Mouse (Mus musculus): ENCODE data around the gene Rhbdf1. TPM values are rescaled to one million over a fixed set of nuclear protein-coding genes. Genes with fewer than 3 reads are reported as not detected.

Rhbdf1 gene
- polyA plus RNA-seq (2014; fragmentation: Nextera tagmentation; extraction: Ambion mirVana), result 46.1 and 46.5 TPM in 2 replicates

GRCm38 (mm10) chr11:32221951-32222409, at the start of gene Rhbdf1:
TSS of gene Rhbdf1 (minus strand) at chr11:32222300.
- peak within 1 kb of the TSS; percentile 96 for H3K27ac ChIP-seq (ENCODE audit: low read length)
- no peaks in the 10 kb centered on the region for H3K36me3 ChIP-seq (ENCODE audit: control insufficient read depth, insufficient read depth, low read length)
- H3K4me3 ChIP-seq (ENCODE audit: low read depth, low read length), result peak within 1 kb of the TSS; percentile 82
- H3K9ac ChIP-seq (replicated peaks; ENCODE audit: low read depth, low read length), result peak within 1 kb of the TSS; percentile 86
- H3K4me2 ChIP-seq (replicated peaks; ENCODE audit: low read depth, low read length), result peak within 1 kb of the TSS; percentile 68
- under 1% methylated on average over 66 of the region's 72 CpGs for WGBS
- H3K27me3 ChIP-seq (ENCODE audit: control insufficient read depth, insufficient read depth, low read length), result no peaks in the 10 kb centered on the region
- peak; percentile 59 for ATAC-seq (ENCODE audit: insufficient number of reproducible peaks, insufficient read depth, low FRiP score, low read depth)
- peaks cover 61% of the 10 kb centered on the region for H3K4me1 ChIP-seq (ENCODE audit: control insufficient read depth, insufficient read depth, low read length)
- H3K9me3 ChIP-seq (ENCODE audit: control insufficient read depth, low read depth, low read length), result no peaks in the 10 kb centered on the region

DNA sequence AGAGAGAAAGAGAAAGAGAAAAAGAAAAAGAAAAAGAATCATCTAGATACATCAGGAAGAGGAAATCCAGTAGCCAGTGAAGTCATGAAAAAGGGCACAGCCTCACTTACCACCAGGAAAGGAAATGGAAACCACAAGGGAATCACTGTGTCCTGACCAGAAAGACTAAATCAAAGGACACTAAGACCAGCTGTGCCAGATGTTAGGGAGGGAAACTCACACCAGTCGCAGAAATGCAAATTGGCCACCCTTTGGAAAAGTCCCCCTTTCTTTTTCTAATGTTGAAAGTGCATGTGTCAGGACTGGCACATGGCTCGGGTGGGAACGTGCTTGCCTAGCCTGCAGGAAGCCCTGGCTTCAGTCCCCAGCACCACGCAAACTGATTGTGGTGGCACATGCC, 49.1 kb upstream of the Rhbdf1 start:
- 39% methylated on average over 4 of the region's 4 CpGs for WGBS
- H3K27ac ChIP-seq (ENCODE audit: low read length), result no peak overlapping the region
- no peaks in the 10 kb centered on the region for H3K9me3 ChIP-seq (ENCODE audit: control insufficient read depth, low read depth, low read length)
- H3K4me3 ChIP-seq (ENCODE audit: low read depth, low read length), result no peak overlapping the region
- no peak overlapping the region for H3K4me2 ChIP-seq (replicated peaks; ENCODE audit: low read depth, low read length)
- no peak for ATAC-seq (ENCODE audit: insufficient number of reproducible peaks, insufficient read depth, low FRiP score, low read depth)
- peaks cover 5% of the 10 kb centered on the region; the same call in 1 of the 2 replicates for H3K4me1 ChIP-seq (ENCODE audit: control insufficient read depth, insufficient read depth, low read length)
- H3K36me3 ChIP-seq (ENCODE audit: control insufficient read depth, insufficient read depth, low read length), result no peaks in the 10 kb centered on the region
- no peak overlapping the region for H3K9ac ChIP-seq (replicated peaks; ENCODE audit: low read depth, low read length)
- 0 out of 2 replicates have a peak, but pooled peaks cover 3% of the 10 kb centered on the region for H3K27me3 ChIP-seq (ENCODE audit: control insufficient read depth, insufficient read depth, low read length)

GRCm38 (mm10) chr11:32268952-32269351, 46.9 kb upstream of the Rhbdf1 start:
- WGBS, result 77% methylated on average over 5 of the region's 5 CpGs
- Histone ChIP-seq H3K4me2 (replicated peaks; ENCODE audit: low read depth, low read length) (no peak overlapping the region), H3K9me3 (ENCODE audit: control insufficient read depth, low read depth, low read length) (no peaks in the 10 kb centered on the region), H3K27ac (ENCODE audit: low read length) (no peak overlapping the region), H3K36me3 (ENCODE audit: control insufficient read depth, insufficient read depth, low read length) (no peaks in the 10 kb centered on the region), H3K4me1 (ENCODE audit: control insufficient read depth, insufficient read depth, low read length) (peaks cover 5% of the 10 kb centered on the region; the same call in 1 of the 2 replicates), H3K27me3 (ENCODE audit: control insufficient read depth, insufficient read depth, low read length) (no peaks in the 10 kb centered on the region), H3K4me3 (ENCODE audit: low read depth, low read length) (no peak overlapping the region), H3K9ac (replicated peaks; ENCODE audit: low read depth, low read length) (no peak overlapping the region)
- ATAC-seq (ENCODE audit: insufficient number of reproducible peaks, insufficient read depth, low FRiP score, low read depth), result peak; percentile 59; the same call in 1 of the 2 replicates

DNA sequence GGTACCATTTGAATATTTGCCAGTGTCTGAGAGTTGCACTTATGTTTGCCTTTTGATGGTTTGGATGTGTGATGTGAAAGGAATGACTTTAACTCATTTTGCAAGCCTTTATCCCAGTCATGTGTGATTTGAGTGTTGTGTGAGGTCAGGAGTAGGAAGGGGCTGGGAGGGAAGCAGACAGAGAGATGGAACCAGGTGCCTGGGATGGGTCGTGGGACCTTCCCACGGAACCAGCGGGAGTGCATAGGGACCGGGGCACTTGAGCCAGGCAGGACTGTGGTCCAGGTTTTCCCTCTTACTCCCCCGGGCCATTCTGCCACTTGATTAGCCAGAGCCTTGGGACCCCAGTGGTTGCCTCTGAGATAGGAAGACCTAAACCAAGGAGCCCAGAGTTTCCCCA, 45.9 kb upstream of the Rhbdf1 start:
- 23% methylated on average over 5 of the region's 5 CpGs for WGBS
- no peaks in the 10 kb centered on the region for H3K27me3 ChIP-seq (ENCODE audit: control insufficient read depth, insufficient read depth, low read length)
- no peaks in the 10 kb centered on the region for H3K9me3 ChIP-seq (ENCODE audit: control insufficient read depth, low read depth, low read length)
- peaks cover 5% of the 10 kb centered on the region; the same call in 1 of the 2 replicates for H3K4me1 ChIP-seq (ENCODE audit: control insufficient read depth, insufficient read depth, low read length)
- peak overlapping the region; percentile 92 for H3K4me3 ChIP-seq (ENCODE audit: low read depth, low read length)
- no peak for ATAC-seq (ENCODE audit: insufficient number of reproducible peaks, insufficient read depth, low FRiP score, low read depth)
- H3K27ac ChIP-seq (ENCODE audit: low read length), result peak overlapping the region; percentile 49; the same call in 1 of the 2 replicates
- H3K4me2 ChIP-seq (replicated peaks; ENCODE audit: low read depth, low read length), result peak overlapping the region; percentile 59
- H3K36me3 ChIP-seq (ENCODE audit: control insufficient read depth, insufficient read depth, low read length), result no peaks in the 10 kb centered on the region
- peak overlapping the region; percentile 96 for H3K9ac ChIP-seq (replicated peaks; ENCODE audit: low read depth, low read length)

GRCm38 (mm10) chr11:32267188-32267884, 45.2 kb upstream of the Rhbdf1 start, which contains the start of gene Nprl3:
TSS of gene Nprl3 (minus strand) at chr11:32267707.
- no peaks in the 10 kb centered on the region; the same call in 1 of the 2 replicates for H3K36me3 ChIP-seq (ENCODE audit: control insufficient read depth, insufficient read depth, low read length)
- peak within 1 kb of the TSS; percentile 95 for H3K27ac ChIP-seq (ENCODE audit: low read length)
- under 1% methylated on average over 54 of the region's 54 CpGs for WGBS
- H3K9ac ChIP-seq (replicated peaks; ENCODE audit: low read depth, low read length), result peak within 1 kb of the TSS; percentile 96
- peak within 1 kb of the TSS; percentile 59 for H3K4me2 ChIP-seq (replicated peaks; ENCODE audit: low read depth, low read length)
- ATAC-seq (ENCODE audit: insufficient number of reproducible peaks, insufficient read depth, low FRiP score, low read depth), result peak; percentile 99
- H3K4me1 ChIP-seq (ENCODE audit: control insufficient read depth, insufficient read depth, low read length), result peaks cover 8% of the 10 kb centered on the region; the same call in 1 of the 2 replicates
- no peaks in the 10 kb centered on the region for H3K27me3 ChIP-seq (ENCODE audit: control insufficient read depth, insufficient read depth, low read length)
- H3K9me3 ChIP-seq (ENCODE audit: control insufficient read depth, low read depth, low read length), result no peaks in the 10 kb centered on the region
- peak within 1 kb of the TSS; percentile 92 for H3K4me3 ChIP-seq (ENCODE audit: low read depth, low read length)

- peaks cover 8% of the 10 kb centered on the region; the same call in 1 of the 2 replicates for H3K4me1 ChIP-seq (ENCODE audit: control insufficient read depth, insufficient read depth, low read length)
- H3K36me3 ChIP-seq (ENCODE audit: control insufficient read depth, insufficient read depth, low read length), result no peaks in the 10 kb centered on the region; the same call in 1 of the 2 replicates
- no peak for ATAC-seq (ENCODE audit: insufficient number of reproducible peaks, insufficient read depth, low FRiP score, low read depth)
- H3K9ac ChIP-seq (replicated peaks; ENCODE audit: low read depth, low read length), result peak overlapping the region; percentile 96
- H3K4me2 ChIP-seq (replicated peaks; ENCODE audit: low read depth, low read length), result peak overlapping the region; percentile 59
- no peaks in the 10 kb centered on the region for H3K27me3 ChIP-seq (ENCODE audit: control insufficient read depth, insufficient read depth, low read length)
- peak overlapping the region; percentile 95 for H3K27ac ChIP-seq (ENCODE audit: low read length)
- H3K9me3 ChIP-seq (ENCODE audit: control insufficient read depth, low read depth, low read length), result no peaks in the 10 kb centered on the region
- 14% methylated on average over 6 of the region's 6 CpGs for WGBS
- H3K4me3 ChIP-seq (ENCODE audit: low read depth, low read length), result peak overlapping the region; percentile 92
These were observed 44.7 kb upstream of the Rhbdf1 start for GRCm38 (mm10) chr11:32266776-32267175.

- no peaks in the 10 kb centered on the region; the same call in 1 of the 2 replicates for H3K36me3 ChIP-seq (ENCODE audit: control insufficient read depth, insufficient read depth, low read length)
- H3K4me2 ChIP-seq (replicated peaks; ENCODE audit: low read depth, low read length), result no peak overlapping the region
- H3K4me3 ChIP-seq (ENCODE audit: low read depth, low read length), result no peak overlapping the region
- ATAC-seq (ENCODE audit: insufficient number of reproducible peaks, insufficient read depth, low FRiP score, low read depth), result no peak
- 96% methylated on average over 6 of the region's 6 CpGs for WGBS
- H3K9me3 ChIP-seq (ENCODE audit: control insufficient read depth, low read depth, low read length), result no peaks in the 10 kb centered on the region
- no peak overlapping the region for H3K27ac ChIP-seq (ENCODE audit: low read length)
- peaks cover 8% of the 10 kb centered on the region; the same call in 1 of the 2 replicates for H3K4me1 ChIP-seq (ENCODE audit: control insufficient read depth, insufficient read depth, low read length)
- no peak overlapping the region for H3K9ac ChIP-seq (replicated peaks; ENCODE audit: low read depth, low read length)
- no peaks in the 10 kb centered on the region for H3K27me3 ChIP-seq (ENCODE audit: control insufficient read depth, insufficient read depth, low read length)
These were observed 44.1 kb upstream of the Rhbdf1 start for GRCm38 (mm10) chr11:32266194-32266593.

- no peak overlapping the region for H3K4me3 ChIP-seq (ENCODE audit: low read depth, low read length)
- no peak overlapping the region for H3K4me2 ChIP-seq (replicated peaks; ENCODE audit: low read depth, low read length)
- ATAC-seq (ENCODE audit: insufficient number of reproducible peaks, insufficient read depth, low FRiP score, low read depth), result no peak
- peaks cover 8% of the 10 kb centered on the region; the same call in 1 of the 2 replicates for H3K4me1 ChIP-seq (ENCODE audit: control insufficient read depth, insufficient read depth, low read length)
- no peaks in the 10 kb centered on the region for H3K27me3 ChIP-seq (ENCODE audit: control insufficient read depth, insufficient read depth, low read length)
- no peak overlapping the region for H3K27ac ChIP-seq (ENCODE audit: low read length)
- no peaks in the 10 kb centered on the region for H3K9me3 ChIP-seq (ENCODE audit: control insufficient read depth, low read depth, low read length)
- 91% methylated on average over 3 of the region's 3 CpGs for WGBS
- H3K36me3 ChIP-seq (ENCODE audit: control insufficient read depth, insufficient read depth, low read length), result peaks cover 3% of the 10 kb centered on the region; the same call in 1 of the 2 replicates
- H3K9ac ChIP-seq (replicated peaks; ENCODE audit: low read depth, low read length), result no peak overlapping the region
These were observed 43.1 kb upstream of the Rhbdf1 start for GRCm38 (mm10) chr11:32265117-32265738.
